Mouse (Mus musculus) midbrain, embryonic 15.5 days (tissue): ENCODE results near the gene Ank3. TPM values are rescaled to one million over a fixed set of nuclear protein-coding genes. Genes with fewer than 3 reads are reported as not detected.

Experiments used
- ATAC-seq: fragments of 200-750 bp; cut with Nextera tagmentation; replicated peaks from 2 replicates; pipeline ENCODE4 v1.8.0; 2017; ENCODE audit warnings: moderate TSS enrichment
- H3K27ac ChIP-seq: fragments of 300-500 bp; sonication (generic); 2 replicates; pipeline ENCODE4 v1.5.1; 2015; ENCODE audit warnings: mild to moderate bottlenecking, inconsistent platforms
- H3K27me3 ChIP-seq: fragments of 300-500 bp; sonication (generic); replicated peaks from 2 replicates; pipeline ENCODE4 v1.6.1; 2015; ENCODE audit warnings: inconsistent platforms
- H3K36me3 ChIP-seq: fragments of 300-500 bp; sonication (generic); replicated peaks from 2 replicates; pipeline ENCODE4 v1.6.1; 2015; ENCODE audit warnings: inconsistent platforms
- H3K4me1 ChIP-seq: fragments of 300-500 bp; sonication (generic); 2 replicates; pipeline ENCODE4 v1.6.1; 2015; ENCODE audit warnings: inconsistent platforms
- H3K4me2 ChIP-seq: fragments of 300-500 bp; sonication (generic); 2 replicates; pipeline ENCODE4 v1.6.1; 2015; ENCODE audit warnings: inconsistent platforms, mild to moderate bottlenecking, moderate library complexity
- H3K4me3 ChIP-seq: fragments of 300-500 bp; sonication (generic); 2 replicates; pipeline ENCODE4 v1.5.1; 2015; ENCODE audit warnings: mild to moderate bottlenecking, inconsistent platforms
- H3K9ac ChIP-seq: fragments of 300-500 bp; sonication (generic); 2 replicates; pipeline ENCODE4 v1.6.1; 2015; ENCODE audit warnings: mild to moderate bottlenecking, inconsistent platforms
- H3K9me3 ChIP-seq: fragments of 300-500 bp; sonication (generic); 2 replicates; pipeline ENCODE4 v1.6.1; 2016; ENCODE audit warnings: inconsistent platforms
- WGBS: fragments of 180-500 bp; shearing (Covaris S2); methylation state at CpG from one replicate; pipeline ENCODE4 v1.1.7; 2015; ENCODE audit warnings: mixed read lengths; 5-methylcytosine and 5-hydroxymethylcytosine counted together
- polyA plus RNA-seq: library from polyadenylated mRNA; unstranded; fragments of >200 nt; fragmentation: Nextera tagmentation; extraction: Ambion mirVana; gene quantifications from 2 replicates; pipeline ENCODE4 v1.2.1, GENCODE M21; 2015

Gene Ank3
- polyA plus RNA-seq, 1 experiment from 2014 or later = 108 TPM

DNA sequence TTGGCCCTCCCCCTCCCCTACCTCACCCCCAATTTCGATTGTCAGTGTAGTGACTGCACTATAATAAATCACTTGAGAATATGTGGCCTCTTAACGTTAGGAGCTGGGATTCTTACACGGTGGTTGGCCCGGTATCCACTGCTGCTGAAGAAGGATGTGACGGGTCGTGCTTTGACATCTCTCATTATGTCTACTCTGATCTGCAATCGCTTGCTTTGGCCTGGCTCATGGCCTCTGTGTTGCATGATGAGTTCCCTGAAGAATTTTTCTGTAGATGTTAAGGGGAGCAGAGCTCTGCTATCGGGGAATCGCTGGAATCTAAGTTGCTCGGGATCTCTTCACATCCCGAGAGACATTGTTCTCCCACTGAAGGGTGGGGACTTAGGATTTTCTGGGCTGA, 354.9 kb downstream of the Ank3 start:
- no peak overlapping the region for H3K9ac ChIP-seq
- ATAC-seq = no peak
- no peak overlapping the region for H3K4me2 ChIP-seq

GRCm38 (mm10) chr10:69756956-69757672, 358.5 kb downstream of the Ank3 start:
- no peaks in the 10 kb centered on the region for H3K9me3 ChIP-seq
- ATAC-seq = no peak
- H3K36me3 ChIP-seq = no peaks in the 10 kb centered on the region
- no peak overlapping the region for H3K27ac ChIP-seq
- no peaks in the 10 kb centered on the region for H3K27me3 ChIP-seq
- WGBS = 77% methylated on average over 4 of the region's 4 CpGs
- no peak overlapping the region for H3K9ac ChIP-seq
- H3K4me3 ChIP-seq = no peak overlapping the region
- H3K4me2 ChIP-seq = no peak overlapping the region
- peaks cover 6% of the 10 kb centered on the region; the same call in 1 of the 2 replicates for H3K4me1 ChIP-seq

More for the DNA sequence above, 354.9 kb downstream of the Ank3 start:
- no peaks in the 10 kb centered on the region for H3K9me3 ChIP-seq
- no peaks in the 10 kb centered on the region for H3K36me3 ChIP-seq
- H3K27ac ChIP-seq = no peak overlapping the region
- H3K27me3 ChIP-seq = no peaks in the 10 kb centered on the region
- H3K4me1 ChIP-seq = peaks cover 24% of the 10 kb centered on the region
- no peak overlapping the region for H3K4me3 ChIP-seq
- WGBS = 76% methylated on average over 11 of the region's 11 CpGs

DNA sequence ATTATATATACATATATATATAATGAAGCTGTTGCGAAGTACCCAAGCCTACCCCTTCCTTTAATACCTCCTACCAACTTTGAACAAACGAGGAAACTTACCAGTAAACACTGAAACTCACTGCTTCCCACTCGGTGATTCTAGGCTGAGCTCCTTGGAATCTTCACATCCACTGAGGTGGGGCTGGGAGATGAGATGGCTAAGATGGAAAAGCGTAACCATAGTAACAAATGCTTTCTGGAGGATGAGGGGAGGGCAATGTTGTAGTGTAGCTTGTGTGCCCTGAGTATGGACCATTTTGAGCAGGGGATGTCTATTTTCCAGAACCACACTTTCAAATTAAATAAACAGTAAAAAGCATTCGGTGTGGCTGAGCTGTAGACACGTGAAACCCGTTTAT, 364.4 kb downstream of the Ank3 start:
- no peaks in the 10 kb centered on the region for H3K9me3 ChIP-seq
- H3K9ac ChIP-seq = no peak overlapping the region
- H3K27ac ChIP-seq = no peak overlapping the region
- peaks cover 24% of the 10 kb centered on the region for H3K4me1 ChIP-seq
- WGBS = 69% methylated on average over 7 of the region's 7 CpGs
- H3K4me2 ChIP-seq = no peak overlapping the region
- ATAC-seq = peak; percentile 24
- no peaks in the 10 kb centered on the region for H3K27me3 ChIP-seq
- H3K4me3 ChIP-seq = no peak overlapping the region
- H3K36me3 ChIP-seq = no peaks in the 10 kb centered on the region

DNA sequence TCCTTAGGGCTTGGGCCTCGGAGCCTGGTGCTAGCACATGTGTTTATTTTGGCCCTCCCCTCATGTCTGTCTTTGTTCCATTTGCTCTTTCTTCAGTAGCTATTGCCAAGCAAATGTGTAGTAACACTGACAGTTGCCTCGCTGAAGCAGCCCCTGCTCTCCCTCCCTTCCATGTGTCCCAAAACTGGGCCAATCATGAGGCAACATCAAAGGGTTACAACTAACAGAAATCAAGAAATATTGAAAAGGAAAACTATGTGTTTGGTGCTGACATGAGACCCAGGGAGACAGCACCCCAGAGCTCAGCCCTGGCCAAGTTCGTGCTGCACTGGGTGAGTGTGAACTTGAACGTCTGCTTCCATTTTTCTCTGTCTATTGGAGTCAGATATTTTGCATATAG, 365.8 kb downstream of the Ank3 start:
- WGBS = 47% methylated on average over 4 of the region's 4 CpGs
- H3K27me3 ChIP-seq = no peaks in the 10 kb centered on the region
- 0 out of 2 replicates have a peak overlapping the region, but pooled peaks have one; percentile 9 for H3K27ac ChIP-seq

DNA sequence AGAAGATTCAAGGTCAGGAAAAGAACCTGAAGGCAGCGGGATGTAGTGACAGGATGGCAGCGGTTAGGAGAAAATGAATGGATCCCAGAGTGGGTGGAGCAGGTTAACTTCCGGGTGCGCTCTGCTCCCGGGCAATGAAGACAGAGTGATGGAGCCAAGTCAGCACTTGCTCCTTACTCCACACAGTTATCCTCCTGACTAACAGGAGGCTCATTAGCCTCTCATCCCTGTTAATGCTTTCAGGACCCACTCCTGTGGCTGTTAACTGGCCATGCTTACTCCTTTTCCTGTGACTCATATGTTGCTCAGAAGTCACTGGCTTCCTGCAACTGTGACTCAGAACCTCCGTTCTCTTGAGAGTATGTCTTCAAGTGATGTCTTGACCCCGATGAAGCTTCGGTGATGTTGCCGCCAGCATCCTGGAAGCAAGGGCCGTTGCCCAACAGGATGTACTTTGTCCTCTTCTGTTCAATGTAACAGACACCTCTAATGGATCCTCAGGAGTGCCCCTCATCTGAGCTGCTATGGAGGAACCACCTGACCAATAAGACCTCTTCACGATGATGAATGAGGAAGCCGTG, 378.6 kb downstream of the Ank3 start:
- Histone ChIP-seq H3K9ac (no peak overlapping the region), H3K9me3 (no peaks in the 10 kb centered on the region), H3K27me3 (no peaks in the 10 kb centered on the region), H3K36me3 (no peaks in the 10 kb centered on the region), H3K4me2 (no peak overlapping the region), H3K4me1 (peaks cover 7% of the 10 kb centered on the region), H3K27ac (no peak overlapping the region), H3K4me3 (no peak overlapping the region)
- 89% methylated on average over 12 of the region's 12 CpGs for WGBS
- no peak for ATAC-seq

More for the DNA sequence above, 365.8 kb downstream of the Ank3 start:
- ATAC-seq = no peak
- H3K4me3 ChIP-seq = no peak overlapping the region
- H3K9me3 ChIP-seq = no peaks in the 10 kb centered on the region
- peaks cover 24% of the 10 kb centered on the region for H3K4me1 ChIP-seq
- H3K4me2 ChIP-seq = no peak overlapping the region
- H3K36me3 ChIP-seq = no peaks in the 10 kb centered on the region
- H3K9ac ChIP-seq = no peak overlapping the region

DNA sequence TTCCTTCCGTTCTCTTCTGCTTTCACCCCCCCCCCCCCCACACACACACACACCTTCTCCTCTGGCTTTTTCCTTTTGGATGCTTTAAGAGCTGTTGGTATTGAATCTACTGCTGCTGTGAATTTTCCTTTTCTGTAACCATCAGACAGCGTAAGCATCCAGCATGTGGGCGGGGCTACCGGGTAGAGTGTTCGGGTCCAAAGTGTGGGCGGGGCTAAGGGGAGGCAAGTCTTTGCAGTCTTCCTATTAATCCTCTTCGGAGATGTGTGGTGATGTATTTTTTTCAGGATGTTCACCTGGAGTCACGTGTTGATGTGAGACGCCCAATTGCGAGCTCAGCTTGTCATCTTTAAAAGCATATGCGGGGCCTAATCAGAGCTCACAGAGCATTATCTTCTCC, 379.2 kb downstream of the Ank3 start:
- no peaks in the 10 kb centered on the region for H3K27me3 ChIP-seq
- no peak overlapping the region for H3K4me3 ChIP-seq
- no peak overlapping the region for H3K9ac ChIP-seq
- 82% methylated on average over 11 of the region's 11 CpGs for WGBS
- H3K4me2 ChIP-seq = no peak overlapping the region
- H3K36me3 ChIP-seq = no peaks in the 10 kb centered on the region
- no peaks in the 10 kb centered on the region for H3K9me3 ChIP-seq
- H3K4me1 ChIP-seq = peaks cover 7% of the 10 kb centered on the region
- no peak overlapping the region for H3K27ac ChIP-seq
- ATAC-seq = no peak

DNA sequence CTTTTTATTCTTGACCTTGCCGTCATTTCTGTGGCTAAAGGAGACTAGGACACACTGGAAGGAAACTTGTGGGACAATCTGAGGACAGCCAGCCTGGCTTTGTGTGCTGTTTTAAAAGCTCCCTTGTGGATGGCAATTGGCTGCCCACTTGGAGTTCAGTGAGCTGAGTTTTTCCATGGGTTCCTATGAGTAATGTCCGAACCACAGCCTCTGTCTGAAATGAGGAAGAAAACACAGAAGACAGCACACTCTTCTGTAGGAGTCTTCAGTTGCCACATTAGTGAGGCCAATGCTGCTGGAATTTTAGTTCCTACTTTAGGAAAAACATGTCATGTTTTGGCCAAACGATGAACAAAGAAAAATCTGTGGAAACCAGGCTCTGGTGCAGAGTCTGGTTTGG, 380.7 kb downstream of the Ank3 start:
- no peak overlapping the region for H3K27ac ChIP-seq
- peaks cover 7% of the 10 kb centered on the region for H3K4me1 ChIP-seq
- H3K27me3 ChIP-seq = no peaks in the 10 kb centered on the region
- H3K4me3 ChIP-seq = no peak overlapping the region
- no peaks in the 10 kb centered on the region for H3K36me3 ChIP-seq
- WGBS = 87% methylated on average over 3 of the region's 3 CpGs
- ATAC-seq = no peak
- no peak overlapping the region for H3K4me2 ChIP-seq
- no peak overlapping the region for H3K9ac ChIP-seq
- H3K9me3 ChIP-seq = no peaks in the 10 kb centered on the region

GRCm38 (mm10) chr10:69781491-69781890, 382.9 kb downstream of the Ank3 start:
- H3K27ac ChIP-seq = no peak overlapping the region
- H3K4me3 ChIP-seq = no peak overlapping the region
- peaks cover 20% of the 10 kb centered on the region for H3K4me1 ChIP-seq
- H3K4me2 ChIP-seq = 0 out of 2 replicates have a peak overlapping the region, but pooled peaks have one; percentile 1
- 24% methylated on average over 8 of the region's 8 CpGs for WGBS
- no peak for ATAC-seq
- no peaks in the 10 kb centered on the region for H3K27me3 ChIP-seq
- no peaks in the 10 kb centered on the region for H3K9me3 ChIP-seq
- no peaks in the 10 kb centered on the region for H3K36me3 ChIP-seq
- no peak overlapping the region for H3K9ac ChIP-seq

- WGBS = 45% methylated on average over 7 of the region's 7 CpGs
- Histone ChIP-seq H3K9ac (no peak overlapping the region), H3K4me1 (peaks cover 32% of the 10 kb centered on the region), H3K27ac (no peak overlapping the region), H3K4me2 (no peak overlapping the region), H3K4me3 (no peak overlapping the region), H3K27me3 (no peaks in the 10 kb centered on the region), H3K9me3 (no peaks in the 10 kb centered on the region), H3K36me3 (no peaks in the 10 kb centered on the region)
- ATAC-seq = no peak
Measured at GRCm38 (mm10) chr10:69785235-69785634, 386.7 kb downstream of the Ank3 start.

GRCm38 (mm10) chr10:69785692-69786091, 387.1 kb downstream of the Ank3 start:
- no peaks in the 10 kb centered on the region for H3K36me3 ChIP-seq
- H3K27ac ChIP-seq = no peak overlapping the region
- H3K27me3 ChIP-seq = no peaks in the 10 kb centered on the region
- H3K4me3 ChIP-seq = no peak overlapping the region
- 78% methylated on average over 8 of the region's 8 CpGs for WGBS
- H3K9ac ChIP-seq = no peak overlapping the region
- ATAC-seq = no peak
- H3K4me1 ChIP-seq = peaks cover 32% of the 10 kb centered on the region
- H3K4me2 ChIP-seq = no peak overlapping the region
- no peaks in the 10 kb centered on the region for H3K9me3 ChIP-seq

DNA sequence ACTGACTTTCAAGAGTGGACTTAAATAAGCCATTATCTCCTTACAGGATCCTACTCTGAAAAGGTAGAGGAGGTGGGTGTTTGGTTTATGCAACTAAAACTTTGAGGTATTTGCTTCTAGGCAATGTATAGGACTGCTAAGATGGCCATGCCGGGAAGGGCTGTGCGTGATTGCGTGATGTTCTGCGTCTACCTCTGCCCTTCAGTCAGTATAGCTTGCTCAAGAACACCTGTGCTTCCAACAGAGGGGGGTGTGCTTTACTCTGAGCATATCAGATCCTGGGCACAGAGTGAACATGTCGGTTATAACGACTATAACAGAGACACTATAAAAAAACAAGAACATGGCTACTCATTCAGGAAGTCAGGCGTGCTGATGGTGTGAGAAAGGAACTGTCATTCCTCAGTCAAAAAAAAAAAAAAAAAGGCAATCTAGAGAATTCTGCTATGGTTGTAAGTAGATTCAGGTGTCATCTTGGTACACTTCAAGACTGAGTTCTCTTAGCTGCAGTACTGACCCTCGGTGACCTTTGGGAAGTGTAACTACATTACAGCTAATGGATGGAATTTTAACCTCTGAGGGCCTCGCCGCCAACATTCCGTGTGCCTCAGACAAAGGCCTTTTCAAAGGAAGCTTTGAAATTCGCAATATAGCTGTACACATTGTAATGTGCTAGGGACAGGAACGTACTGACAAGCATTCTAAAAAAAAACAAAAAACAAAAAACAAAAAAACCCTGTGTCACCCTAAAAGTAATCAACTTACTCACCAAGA, 387.8 kb downstream of the Ank3 start:
- H3K4me2 ChIP-seq = no peak overlapping the region
- H3K4me1 ChIP-seq = peaks cover 30% of the 10 kb centered on the region
- H3K9ac ChIP-seq = no peak overlapping the region
- no peak for ATAC-seq
- no peaks in the 10 kb centered on the region for H3K9me3 ChIP-seq
- H3K27me3 ChIP-seq = no peaks in the 10 kb centered on the region
- WGBS = 62% methylated on average over 13 of the region's 13 CpGs
- no peak overlapping the region for H3K4me3 ChIP-seq
- H3K27ac ChIP-seq = no peak overlapping the region
- H3K36me3 ChIP-seq = no peaks in the 10 kb centered on the region

DNA sequence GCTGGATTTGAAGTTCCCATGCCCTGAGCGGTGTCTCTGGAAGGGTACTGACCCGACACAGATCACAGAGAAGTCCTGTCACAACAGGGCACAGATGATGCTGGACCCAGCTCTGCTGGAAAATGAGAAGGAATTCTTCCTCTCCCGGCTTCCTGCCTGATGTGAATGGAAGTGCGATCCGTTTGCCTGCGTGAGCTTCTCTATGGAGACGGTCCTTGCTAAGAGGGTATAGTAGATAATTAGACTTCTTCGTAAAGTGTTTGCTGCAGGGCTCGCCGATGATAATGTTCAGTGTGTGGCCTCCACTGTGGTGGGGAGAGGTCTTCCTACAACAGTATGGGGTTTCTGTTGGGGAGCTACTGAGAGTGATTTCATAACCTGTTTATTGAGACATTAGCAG, 388.8 kb downstream of the Ank3 start:
- H3K9ac ChIP-seq = no peak overlapping the region
- no peaks in the 10 kb centered on the region for H3K36me3 ChIP-seq
- no peaks in the 10 kb centered on the region for H3K27me3 ChIP-seq
- H3K4me3 ChIP-seq = no peak overlapping the region
- peak overlapping the region; percentile 1; the same call in 1 of the 2 replicates for H3K4me2 ChIP-seq
- WGBS = 30% methylated on average over 10 of the region's 10 CpGs
- no peaks in the 10 kb centered on the region for H3K9me3 ChIP-seq
- ATAC-seq = no peak
- peaks cover 31% of the 10 kb centered on the region for H3K4me1 ChIP-seq
- H3K27ac ChIP-seq = 0 out of 2 replicates have a peak overlapping the region, but pooled peaks have one; percentile 22
